Mouse (Mus musculus) liver, embryonic 14.5 days (tissue): ENCODE results near the gene Rps21. TPM values are rescaled to one million over a fixed set of nuclear protein-coding genes. Genes with fewer than 3 reads are reported as not detected.

Experiments
- ATAC-seq: fragments of 200-750 bp; cut with Nextera tagmentation; 2 replicates; pipeline ENCODE4 v1.8.0; 2017; ENCODE audit warnings: moderate number of reproducible peaks, mild to moderate bottlenecking, moderate library complexity; ENCODE audit not compliant: insufficient read depth
- DNase-seq, 3 experiments: peaks; one replicate each; pipeline ENCODE4 v3.0.0-alpha.2; 2012 to 2013; ENCODE audit warnings: low read depth in 3 of 3, low spot score in 3 of 3
- H3K27ac ChIP-seq: fragments of 300-500 bp; sonication (generic); 2 replicates; pipeline ENCODE4 v1.5.1; 2014; ENCODE audit warnings: moderate library complexity, mild to moderate bottlenecking, control low read depth, inconsistent platforms
- H3K27me3 ChIP-seq: fragments of 300-500 bp; sonication (generic); 2 replicates; pipeline ENCODE4 v1.6.1; 2014; ENCODE audit warnings: mild to moderate bottlenecking, low read length, moderate library complexity; ENCODE audit not compliant: control insufficient read depth, insufficient read depth
- H3K36me3 ChIP-seq: fragments of 300-500 bp; sonication (generic); replicated peaks from 2 replicates; pipeline ENCODE4 v1.6.1; 2014; ENCODE audit warnings: low read depth; ENCODE audit not compliant: control insufficient read depth, insufficient read depth
- H3K4me1 ChIP-seq, 2 experiments: fragments of 200-500 bp in 1 of 2; fragments of 300-500 bp in 1 of 2; sonication (generic) in 1 of 2; replicated peaks; 2 replicates each; pipeline ENCODE4 v1.6.1; 2012 to 2014; ENCODE audit warnings: antibody characterized with exemption in 1 of 2, inconsistent platforms in 1 of 2, low read length in 1 of 2; ENCODE audit not compliant: control insufficient read depth in 2 of 2, insufficient read depth in 2 of 2
- H3K4me2 ChIP-seq: fragments of 300-500 bp; sonication (generic); 2 replicates; pipeline ENCODE4 v1.6.1; 2014; ENCODE audit warnings: low read depth, mild to moderate bottlenecking, control low read depth, moderate library complexity
- H3K4me3 ChIP-seq, 2 experiments: fragments of 200-500 bp in 1 of 2; fragments of 300-500 bp in 1 of 2; sonication (generic) in 1 of 2; 2 replicates each; pipeline ENCODE4 v1.5.1; 2012 to 2014; ENCODE audit warnings: low read depth in 2 of 2, low read length in 2 of 2, mild to moderate bottlenecking in 2 of 2, control low read depth in 1 of 2, inconsistent platforms in 1 of 2, moderate library complexity in 1 of 2; ENCODE audit not compliant: insufficient read depth in 1 of 2
- H3K9ac ChIP-seq: fragments of 300-500 bp; sonication (generic); replicated peaks from 2 replicates; pipeline ENCODE4 v1.6.1; 2014; ENCODE audit warnings: mild to moderate bottlenecking, control low read depth, moderate library complexity
- H3K9me3 ChIP-seq: fragments of 300-500 bp; sonication (generic); 2 replicates; pipeline ENCODE4 v1.6.1; 2016; ENCODE audit warnings: low read length, mixed read lengths; ENCODE audit not compliant: control insufficient read depth
- CTCF ChIP-seq: IDR thresholded peaks from 2 replicates; pipeline ENCODE4 v1.5.1; 2016; ENCODE audit warnings: antibody characterized with exemption, low read depth, control low read depth
- EP300 ChIP-seq: IDR thresholded peaks from 2 replicates; pipeline ENCODE4 v1.6.1; 2016; ENCODE audit warnings: antibody characterized with exemption, low read depth
- WGBS: fragments of 180-500 bp; shearing (Covaris S2); extraction: QIAGEN DNeasy Blood & Tissue Kit; methylation state at CpG from one replicate; pipeline ENCODE4 v1.1.7; 2014; ENCODE audit not compliant: insufficient replicate concordance; 5-methylcytosine and 5-hydroxymethylcytosine counted together
- polyA plus RNA-seq, 2 experiments: library from polyadenylated mRNA; depleted of rRNA in 1 of 2; stranded (reverse) in 1 of 2; unstranded in 1 of 2; fragments of >200 nt; fragmentation: Nextera tagmentation in 1 of 2; extraction: Ambion mirVana in 1 of 2; gene quantifications; 2 replicates each; pipeline versions ENCODE4 v1.2.1 to v1.2.3; 2012 to 2014

Rps21 gene
- polyA plus RNA-seq, 2 experiments: 539 to 1,840 TPM

DNA sequence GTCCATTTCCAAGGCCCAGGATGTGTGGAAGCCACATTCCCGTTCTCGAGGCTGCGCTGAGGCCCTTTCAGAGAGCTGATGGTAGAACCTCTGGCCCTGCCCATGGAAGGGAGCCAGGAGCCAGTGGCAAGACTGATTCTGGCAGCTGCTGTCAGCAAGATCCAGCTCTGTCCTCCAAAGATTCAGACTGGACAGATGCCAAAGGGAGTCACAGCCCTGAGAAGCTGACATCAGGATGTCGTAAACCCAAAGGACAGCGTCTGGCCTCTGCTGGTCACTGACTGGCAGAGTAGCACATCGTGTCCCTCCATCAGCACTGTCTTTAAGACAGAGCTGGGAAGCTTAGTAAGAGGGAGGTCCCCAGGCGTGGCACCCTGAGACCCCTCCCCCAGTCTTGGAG lies 28.6 kb upstream of the Rps21 start:
- no peaks in the 10 kb centered on the region for H3K36me3 ChIP-seq
- H3K4me1 ChIP-seq: peaks cover 0 to 8% of the 10 kb centered on the region in 2 experiments; a peak in 2 of 4 replicates
- peaks cover 37% of the 10 kb centered on the region for H3K27me3 ChIP-seq
- no peak overlapping the region for H3K4me3 ChIP-seq
- no peak overlapping the region for H3K4me2 ChIP-seq
- TF ChIP-seq CTCF (no peak), EP300 (no peak)
- 58% methylated on average over 7 of the region's 7 CpGs for WGBS
- H3K9ac ChIP-seq: no peak overlapping the region
- no peak for ATAC-seq
- H3K27ac ChIP-seq: no peak overlapping the region
- no peak for DNase-seq
- H3K9me3 ChIP-seq: no peaks in the 10 kb centered on the region

DNA sequence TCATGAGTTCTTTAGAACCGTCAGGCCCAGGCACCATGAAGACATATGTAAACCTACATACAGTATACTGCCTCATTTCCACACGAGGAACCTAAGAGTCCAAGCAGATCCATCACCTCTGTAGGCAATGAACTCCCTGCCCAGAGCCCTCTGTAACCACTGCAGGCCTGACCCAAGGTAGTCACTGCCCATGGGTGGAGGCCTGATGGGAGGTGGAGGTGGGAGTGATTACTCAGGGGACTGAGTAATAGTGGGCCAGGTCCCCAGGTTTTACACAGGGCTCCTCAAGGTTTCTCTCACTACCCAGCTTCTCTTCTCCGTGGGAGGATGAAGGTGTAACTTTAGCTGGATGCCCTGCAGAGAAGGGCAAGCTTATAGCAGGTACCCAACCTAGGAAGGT lies 28.0 kb upstream of the Rps21 start:
- no peak for DNase-seq
- Histone ChIP-seq H3K9me3 (no peaks in the 10 kb centered on the region), H3K4me1 (peaks cover 0 to 8% of the 10 kb centered on the region in 2 experiments; a peak in 2 of 4 replicates), H3K4me3 (no peak overlapping the region), H3K4me2 (no peak overlapping the region), H3K36me3 (no peaks in the 10 kb centered on the region), H3K27me3 (peaks cover 32% of the 10 kb centered on the region), H3K9ac (no peak overlapping the region), H3K27ac (no peak overlapping the region)
- no peak for TF ChIP-seq EP300
- no peak for TF ChIP-seq CTCF
- WGBS: 53% methylated on average over 3 of the region's 3 CpGs
- no peak for ATAC-seq

DNA sequence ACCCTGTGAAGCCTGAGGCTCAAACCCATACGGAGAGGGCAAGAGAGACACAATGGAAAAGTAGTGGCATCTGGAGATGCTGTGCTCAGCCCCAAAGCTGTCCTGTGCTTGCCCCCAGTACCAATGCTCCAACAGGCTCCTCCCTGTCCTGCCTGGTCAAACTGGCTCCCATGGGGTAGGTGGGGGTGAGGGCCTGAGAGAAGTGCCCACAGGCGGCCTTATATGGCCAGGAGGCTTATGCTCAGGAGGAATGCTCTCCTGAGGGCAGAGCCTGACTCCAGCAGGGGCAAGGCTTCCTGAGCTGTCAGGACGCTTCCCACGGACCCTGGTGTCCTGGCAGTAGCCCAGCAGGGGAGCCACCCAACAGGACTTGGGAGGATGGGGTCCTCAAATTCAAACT lies 26.7 kb upstream of the Rps21 start:
- H3K27me3 ChIP-seq: peaks cover 19% of the 10 kb centered on the region
- peaks cover 8 to 17% of the 10 kb centered on the region in 2 experiments for H3K4me1 ChIP-seq
- no peak overlapping the region for H3K4me3 ChIP-seq
- ATAC-seq: no peak
- no peak overlapping the region for H3K4me2 ChIP-seq
- H3K36me3 ChIP-seq: no peaks in the 10 kb centered on the region
- H3K9ac ChIP-seq: no peak overlapping the region
- no peak for DNase-seq
- H3K9me3 ChIP-seq: no peaks in the 10 kb centered on the region
- WGBS: 52% methylated on average over 4 of the region's 4 CpGs
- no peak overlapping the region for H3K27ac ChIP-seq
- TF ChIP-seq EP300 (no peak), CTCF (no peak)

DNA sequence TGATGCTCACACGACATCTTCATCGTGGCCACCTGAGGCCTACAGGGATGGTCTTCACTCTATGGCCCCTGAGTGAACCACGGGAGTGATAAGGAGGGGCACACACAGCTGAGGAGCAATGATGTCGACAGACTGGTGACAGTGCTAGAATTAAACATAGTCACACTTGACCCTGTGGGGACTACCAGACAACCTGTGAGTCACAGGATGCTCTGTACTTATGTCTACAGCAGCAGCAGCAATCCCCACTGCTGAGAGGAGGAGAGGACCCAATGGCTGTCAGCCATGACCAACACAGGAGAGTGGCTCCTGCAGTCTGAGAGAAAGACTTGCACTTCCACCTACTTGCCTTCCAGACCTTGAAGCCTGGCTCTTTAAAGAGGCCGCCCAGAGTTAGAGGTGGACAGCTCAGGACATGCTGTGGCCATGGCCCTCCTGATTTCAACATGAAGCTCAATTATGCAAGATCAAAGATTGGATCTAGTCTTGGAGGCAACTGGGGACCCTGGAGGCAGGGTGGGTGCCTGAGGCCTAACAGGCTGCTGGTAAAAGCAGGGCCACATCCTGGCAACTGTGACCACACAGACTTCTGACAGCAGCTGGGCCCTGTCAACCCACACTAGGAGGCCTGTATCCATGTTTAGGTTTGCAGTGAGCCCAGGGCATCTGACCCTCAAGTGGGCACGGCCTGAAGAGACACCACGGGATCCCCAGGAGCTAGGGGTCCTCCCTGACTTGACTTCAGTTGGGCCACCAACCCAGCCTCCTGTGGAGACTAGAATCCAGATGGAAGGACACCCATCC lies 23.9 kb upstream of the Rps21 start:
- DNase-seq (no peak), ATAC-seq (no peak)
- Histone ChIP-seq H3K9ac (no peak overlapping the region), H3K9me3 (no peaks in the 10 kb centered on the region), H3K4me3 (no peak overlapping the region), H3K27me3 (no peaks in the 10 kb centered on the region), H3K36me3 (no peaks in the 10 kb centered on the region), H3K4me2 (no peak overlapping the region), H3K27ac (no peak overlapping the region), H3K4me1 (peaks cover 33 to 38% of the 10 kb centered on the region in 2 experiments)
- TF ChIP-seq CTCF: no peak
- no peak for TF ChIP-seq EP300
- WGBS: 57% methylated on average over 7 of the region's 7 CpGs

DNA sequence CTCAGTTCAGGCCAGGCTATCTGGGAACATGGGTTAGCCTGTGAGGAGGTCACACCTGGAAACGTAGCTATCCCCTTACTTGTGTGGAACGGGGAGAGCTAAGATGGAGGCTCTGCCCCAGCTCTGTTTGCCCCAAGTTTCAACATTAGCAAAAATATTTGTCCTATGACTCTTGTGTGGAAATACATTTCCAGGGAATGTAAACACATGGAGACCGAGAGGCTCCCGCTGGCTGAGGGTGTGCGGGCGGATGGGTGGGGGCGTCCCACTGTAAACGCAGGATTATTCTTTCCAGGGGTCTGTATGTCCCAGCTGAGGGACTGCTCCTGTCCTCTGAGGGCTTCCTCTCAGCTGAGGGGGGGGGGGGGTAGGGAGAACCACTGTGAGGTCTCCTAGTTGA lies 22.8 kb upstream of the Rps21 start:
- no peak for ATAC-seq
- no peaks in the 10 kb centered on the region for H3K36me3 ChIP-seq
- no peak overlapping the region for H3K4me2 ChIP-seq
- H3K9ac ChIP-seq: no peak overlapping the region
- peaks cover 35 to 46% of the 10 kb centered on the region in 2 experiments for H3K4me1 ChIP-seq
- no peaks in the 10 kb centered on the region for H3K9me3 ChIP-seq
- no peak for DNase-seq
- no peak overlapping the region for H3K27ac ChIP-seq
- H3K4me3 ChIP-seq: no peak overlapping the region
- WGBS: 81% methylated on average over 8 of the region's 8 CpGs
- H3K27me3 ChIP-seq: no peaks in the 10 kb centered on the region
- TF ChIP-seq CTCF: no peak
- TF ChIP-seq EP300: no peak
